Mouse (Mus musculus) gastrocnemius, adult 2 months (tissue): ENCODE data around the gene C1qtnf5. TPM values are rescaled to one million over a fixed set of nuclear protein-coding genes. Genes with fewer than 3 reads are reported as not detected.

Source experiments
- DNase-seq: peaks from one replicate; pipeline ENCODE4 v3.0.0; 2022
- H3K27ac ChIP-seq: fragments of 200-600 bp; 2 replicates; pipeline ENCODE4 v1.8.1; 2022; ENCODE audit warnings: mild to moderate bottlenecking
- H3K4me3 ChIP-seq: fragments of 200-600 bp; 2 replicates; pipeline ENCODE4 v1.8.1; 2022; ENCODE audit warnings: mild to moderate bottlenecking, moderate library complexity
- CTCF ChIP-seq: fragments of 200-600 bp; IDR thresholded peaks from 2 replicates; pipeline ENCODE4 v1.8.1; 2022; ENCODE audit warnings: antibody characterized with exemption, mild to moderate bottlenecking, moderate library complexity
- intact Hi-C: fragments of 180-260 bp; cut with DNase I; formaldehyde crosslinking; loops from one replicate; pipeline ENCODE4 v1.15.1; 2025
- total RNA-seq, 2 experiments: library from RNA; stranded (reverse); gene quantifications; 2 replicates each; pipeline ENCODE4 v1.2.3; 2021

The C1qtnf5 gene
- total RNA-seq, 2 experiments from 2014 or later = 2.5 to 7.6 TPM

DNA sequence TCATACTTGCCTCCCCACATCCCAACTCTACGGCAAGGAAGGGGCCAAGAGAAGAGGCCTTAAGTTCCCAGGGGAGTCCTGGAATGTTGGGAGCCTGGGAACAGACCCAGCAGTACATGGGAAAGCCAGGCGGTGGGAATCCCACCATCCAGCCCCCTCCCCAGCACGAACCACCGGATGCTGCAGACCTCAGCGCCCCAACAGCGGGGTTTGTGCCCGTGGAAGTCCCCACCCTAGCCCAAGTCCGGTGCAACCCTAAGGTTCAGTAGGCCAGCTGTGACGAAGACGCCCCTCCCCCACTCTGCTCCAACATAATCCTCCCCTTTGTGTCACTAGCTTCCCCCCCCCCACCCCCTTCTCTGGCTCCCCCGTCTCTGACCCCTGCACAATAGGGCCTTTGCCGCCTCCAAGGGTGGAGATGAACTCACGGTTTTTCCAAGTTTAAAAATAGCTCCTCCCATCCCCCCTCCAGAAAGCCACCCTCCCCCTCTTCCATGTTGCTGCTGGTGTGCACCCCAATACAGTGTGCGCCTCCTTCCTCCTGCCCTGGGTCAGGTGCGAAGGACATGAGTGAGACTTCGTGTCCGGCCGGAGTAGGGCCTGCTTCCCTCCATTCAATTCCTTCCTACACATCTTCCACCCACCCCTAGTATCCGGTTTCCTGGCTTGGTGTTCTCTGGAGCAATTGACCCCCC, 23.7 kb downstream of the C1qtnf5 start:
- Histone ChIP-seq H3K27ac (peak overlapping the region; percentile 94), H3K4me3 (peak overlapping the region; percentile 66)
- DNase-seq = peak; percentile 56
- no peak for TF ChIP-seq CTCF
- intact Hi-C loops = loop anchor here (5.0 kb wide), 1 partner anchor 42 kb away; no protein-coding TSS in a partner anchor

DNA sequence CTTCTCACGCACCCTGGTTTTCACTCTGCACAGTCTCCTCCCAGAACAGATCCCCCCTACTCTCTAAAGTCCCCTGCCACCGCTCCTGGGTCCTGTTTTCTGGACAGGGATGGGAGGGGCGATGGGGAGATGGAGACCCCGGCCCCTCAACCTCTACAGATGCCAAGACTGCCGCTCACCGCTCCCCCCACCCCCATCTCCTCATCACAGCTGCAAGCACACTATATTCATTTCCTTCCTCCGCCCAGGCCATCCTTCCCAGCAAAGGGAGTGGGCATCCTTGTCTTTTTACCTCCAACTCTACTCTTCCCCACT, 24.2 kb downstream of the C1qtnf5 start:
- no peak for TF ChIP-seq CTCF
- no peak for DNase-seq
- Histone ChIP-seq H3K4me3 (peak overlapping the region; percentile 66), H3K27ac (peak overlapping the region; percentile 94)
- intact Hi-C loops = loop anchor here (5.0 kb wide), 1 partner anchor 41 kb away; no protein-coding TSS in a partner anchor

- intact Hi-C loops = loop anchor here (5.0 kb wide), 1 partner anchor 40 kb away; no protein-coding TSS in a partner anchor
- Histone ChIP-seq H3K27ac (peak overlapping the region; percentile 94), H3K4me3 (no peak overlapping the region)
- no peak for DNase-seq
- TF ChIP-seq CTCF = no peak
Measured at GRCm38 (mm10) chr9:44132200-44132599, 25.2 kb downstream of the C1qtnf5 start.

GRCm38 (mm10) chr9:44133287-44133686, 26.2 kb downstream of the C1qtnf5 start:
- Histone ChIP-seq H3K4me3 (peak overlapping the region; percentile 88), H3K27ac (peak overlapping the region; percentile 94)
- DNase-seq = no peak
- intact Hi-C loops = loop anchor here (5.0 kb wide), 1 partner anchor 39 kb away; no protein-coding TSS in a partner anchor
- TF ChIP-seq CTCF = no peak

- peak within 1 kb of the TSS; percentile 88 for H3K4me3 ChIP-seq
- peak; percentile 88 for DNase-seq
- peak within 1 kb of the TSS; percentile 94 for H3K27ac ChIP-seq
- intact Hi-C loops = loop anchor here (5.0 kb wide), 1 partner anchor 38 kb away; no protein-coding TSS in a partner anchor
- no peak for TF ChIP-seq CTCF
Measured at GRCm38 (mm10) chr9:44134101-44134850, 27.2 kb downstream of the C1qtnf5 start, which contains the start of gene Mcam. TSS of gene Mcam (plus strand) at chr9:44134469.

- intact Hi-C loops = loop anchor here (5.0 kb wide), 1 partner anchor 37 kb away; no protein-coding TSS in a partner anchor
- peak; percentile 68 for DNase-seq
- TF ChIP-seq CTCF = no peak
Measured at GRCm38 (mm10) chr9:44134851-44135730, 28.0 kb downstream of the C1qtnf5 start.

GRCm38 (mm10) chr9:44135731-44136411, 28.8 kb downstream of the C1qtnf5 start:
- peak overlapping the region; percentile 94 for H3K27ac ChIP-seq
- H3K4me3 ChIP-seq = peak overlapping the region; percentile 88
- intact Hi-C loops = no loop called here
- no peak for DNase-seq
- no peak for TF ChIP-seq CTCF

More at GRCm38 (mm10) chr9:44134851-44135730, 28.0 kb downstream of the C1qtnf5 start:
- Histone ChIP-seq H3K4me3 (peak overlapping the region; percentile 88), H3K27ac (peak overlapping the region; percentile 94)

DNA sequence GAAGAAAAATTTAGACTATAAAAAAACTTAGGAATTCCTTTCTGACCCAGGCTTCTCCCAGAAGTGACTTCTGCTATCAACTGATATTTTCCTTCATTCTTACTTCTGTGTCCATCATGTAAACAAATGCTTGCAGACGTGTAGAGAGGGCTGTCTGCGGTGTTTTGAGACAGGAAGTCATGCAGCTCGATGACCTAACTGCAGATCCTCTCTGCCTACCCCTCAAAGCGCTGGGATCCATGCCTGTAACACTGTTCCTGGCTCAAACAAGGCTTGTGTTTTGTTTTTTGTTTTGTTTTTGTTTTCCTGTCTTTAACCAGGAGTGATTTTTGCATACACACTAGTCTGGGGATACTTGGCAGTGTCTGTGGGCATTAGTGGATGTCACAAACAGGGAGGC, 30.8 kb downstream of the C1qtnf5 start:
- intact Hi-C loops = no loop called here
- no peak for TF ChIP-seq CTCF
- Histone ChIP-seq H3K4me3 (no peak overlapping the region), H3K27ac (no peak overlapping the region)
- DNase-seq = no peak

DNA sequence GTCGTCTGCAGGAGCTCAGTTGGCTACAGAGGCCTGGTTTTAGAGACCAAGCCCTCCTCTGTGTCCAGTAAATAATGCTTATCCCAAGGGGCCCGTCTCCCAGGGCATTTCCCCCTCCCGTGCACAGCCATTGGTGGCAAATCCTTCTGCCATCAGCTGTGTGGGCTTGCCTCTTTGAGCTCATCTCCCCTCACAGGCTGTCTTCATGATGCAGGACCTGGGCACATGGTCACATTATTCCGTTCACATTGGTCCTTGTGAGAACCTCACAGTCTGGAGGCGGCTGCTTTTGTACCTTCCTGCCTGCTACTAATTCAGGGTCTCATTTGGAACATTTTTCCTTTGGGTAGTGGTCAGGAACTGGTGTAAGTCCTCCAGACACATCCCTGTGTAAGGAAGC, 34.9 kb downstream of the C1qtnf5 start:
- no peak for TF ChIP-seq CTCF
- intact Hi-C loops = no loop called here
- no peak for DNase-seq

DNA sequence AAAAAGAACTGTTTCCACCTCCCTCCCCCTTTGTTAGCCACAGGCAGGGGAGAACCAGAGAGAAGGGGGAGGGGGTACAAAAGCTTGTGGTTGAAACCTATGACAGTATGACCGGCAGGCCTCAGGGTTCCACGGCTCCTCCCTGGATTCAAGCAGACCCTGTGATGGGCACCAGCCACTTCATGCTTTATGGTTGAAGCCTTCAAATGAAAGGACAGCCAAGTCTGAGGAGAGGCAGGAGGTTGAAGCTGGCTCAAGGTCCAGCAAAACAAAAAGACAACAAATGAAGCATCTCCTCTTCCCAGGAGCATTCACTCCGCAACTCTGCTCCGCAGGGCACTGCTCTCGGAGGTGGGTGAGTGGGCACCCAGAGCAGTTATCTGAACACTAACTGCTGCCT, 36.4 kb downstream of the C1qtnf5 start:
- peak overlapping the region; percentile 54 for H3K27ac ChIP-seq
- DNase-seq = no peak
- TF ChIP-seq CTCF = no peak

More for the DNA sequence above, 34.9 kb downstream of the C1qtnf5 start:
- H3K27ac ChIP-seq = no peak overlapping the region
- no peak overlapping the region for H3K4me3 ChIP-seq

DNA sequence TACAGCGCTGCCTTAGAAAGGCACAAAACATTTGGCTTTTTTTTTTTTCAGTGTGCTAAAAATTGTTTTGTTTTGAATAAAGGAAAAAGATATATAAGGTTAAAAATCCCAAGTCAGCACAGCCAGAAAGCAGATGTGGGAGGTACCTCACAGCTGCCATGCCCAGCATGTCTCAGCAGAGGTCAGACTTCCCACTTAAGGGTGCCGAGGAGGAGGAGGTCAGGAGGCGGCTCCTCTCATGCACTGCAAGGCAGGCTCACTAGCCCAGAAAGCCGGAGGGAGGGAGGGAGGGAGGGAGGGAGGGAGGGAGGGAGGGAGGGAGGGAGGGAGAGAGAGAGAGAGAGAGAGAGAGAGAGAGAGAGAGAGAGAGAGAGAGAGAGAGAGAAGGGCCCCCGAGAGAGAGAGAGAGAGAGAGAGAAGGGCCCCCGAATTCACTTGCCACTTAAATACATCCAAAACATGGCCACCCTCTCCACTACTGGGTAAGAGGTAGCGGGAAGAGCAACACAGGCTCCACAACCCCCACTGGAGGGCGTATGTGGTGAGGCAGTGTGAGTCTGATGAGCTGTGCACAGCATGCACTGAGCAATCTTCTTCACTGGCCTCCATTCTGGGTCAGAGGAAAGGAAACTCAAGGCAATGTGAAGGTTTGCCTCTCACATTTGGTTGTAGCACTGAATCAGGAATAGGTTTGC, 37.1 kb downstream of the C1qtnf5 start:
- H3K4me3 ChIP-seq = no peak overlapping the region
- intact Hi-C loops = no loop called here
- peak; percentile 27 for TF ChIP-seq CTCF
- H3K27ac ChIP-seq = peak overlapping the region; percentile 54
- peak; percentile 49 for DNase-seq

More for the DNA sequence above, 36.4 kb downstream of the C1qtnf5 start:
- no peak overlapping the region for H3K4me3 ChIP-seq
- intact Hi-C loops = no loop called here
